Comparison of ENCODE assay signal across 8 mouse cellular contexts in genomic region chr17:47371451-47371850, GRCm38 (mm10). TPM values are rescaled to one million over a fixed set of nuclear protein-coding genes. Genes with fewer than 3 reads are reported as not detected.
DNase-seq lines count a peak whose midpoint lies in the region; ATAC-seq lines count a peak whose summit lies in the region.

No protein-coding gene starts in this region.

- WGBS in heart, embryonic 12.5 days, result 15% methylated on average over 4 of the region's 4 CpGs
- 4% methylated on average over 4 of the region's 4 CpGs for WGBS in embryonic facial prominence, embryonic 15.5 days
- WGBS in hindbrain, embryonic 16.5 days, result 10% methylated on average over 4 of the region's 4 CpGs

- no peak overlapping the region for H3K27ac ChIP-seq in heart, embryonic 12.5 days (ENCODE audit: poor library complexity, severe bottlenecking)
- no peak overlapping the region for H3K27ac ChIP-seq in embryonic facial prominence, embryonic 15.5 days (replicated peaks)
- H3K27ac ChIP-seq in hindbrain, embryonic 16.5 days (ENCODE audit: low read depth, low read length), result no peak overlapping the region

- H3K4me3 ChIP-seq in heart, embryonic 12.5 days, result no peak overlapping the region
- H3K4me3 ChIP-seq in embryonic facial prominence, embryonic 15.5 days (replicated peaks), result no peak overlapping the region
- H3K4me3 ChIP-seq in hindbrain, embryonic 16.5 days (ENCODE audit: low read length), result no peak overlapping the region

- ATAC-seq in heart, embryonic 12.5 days (ENCODE audit: insufficient number of reproducible peaks, low FRiP score), result no peak
- 0 out of 2 replicates have a peak, but pooled peaks have one; percentile 49 for ATAC-seq in embryonic facial prominence, embryonic 15.5 days (ENCODE audit: insufficient number of reproducible peaks, low FRiP score, low TSS enrichment, low read depth)
- ATAC-seq in hindbrain, embryonic 16.5 days, result peak; percentile 65; the same call in 1 of the 2 replicates
- peak; percentile 74 for ATAC-seq in megakaryocyte, adult 5-6 weeks (ENCODE audit: poor library complexity, severe bottlenecking)

- H3K9ac ChIP-seq in heart, embryonic 12.5 days, result no peak overlapping the region
- no peak overlapping the region for H3K9ac ChIP-seq in embryonic facial prominence, embryonic 15.5 days
- no peak overlapping the region for H3K9ac ChIP-seq in hindbrain, embryonic 16.5 days (ENCODE audit: low read depth, low read length)

- no peaks in the 10 kb centered on the region for H3K9me3 ChIP-seq in heart, embryonic 12.5 days (replicated peaks)
- no peaks in the 10 kb centered on the region for H3K9me3 ChIP-seq in embryonic facial prominence, embryonic 15.5 days (replicated peaks)
- H3K9me3 ChIP-seq in hindbrain, embryonic 16.5 days (ENCODE audit: control insufficient read depth, low read length), result no peaks in the 10 kb centered on the region

- H3K4me2 ChIP-seq in heart, embryonic 12.5 days, result no peak overlapping the region
- H3K4me2 ChIP-seq in embryonic facial prominence, embryonic 15.5 days (replicated peaks), result no peak overlapping the region
- no peak overlapping the region for H3K4me2 ChIP-seq in hindbrain, embryonic 16.5 days (ENCODE audit: low read length)

- peaks cover 11% of the 10 kb centered on the region; the same call in 1 of the 2 replicates for H3K27me3 ChIP-seq in heart, embryonic 12.5 days (replicated peaks)
- H3K27me3 ChIP-seq in embryonic facial prominence, embryonic 15.5 days, result 0 out of 2 replicates have a peak, but pooled peaks cover 4% of the 10 kb centered on the region
- H3K27me3 ChIP-seq in hindbrain, embryonic 16.5 days (replicated peaks; ENCODE audit: control insufficient read depth, insufficient read depth, low read length), result 0 out of 2 replicates have a peak, but pooled peaks cover 2% of the 10 kb centered on the region

- H3K36me3 ChIP-seq in heart, embryonic 12.5 days, result peaks cover 41% of the 10 kb centered on the region
- H3K36me3 ChIP-seq in embryonic facial prominence, embryonic 15.5 days, result peaks cover 41% of the 10 kb centered on the region
- H3K36me3 ChIP-seq in hindbrain, embryonic 16.5 days (ENCODE audit: control insufficient read depth, insufficient read depth, low read length), result peaks cover 19% of the 10 kb centered on the region

- H3K4me1 ChIP-seq in heart, embryonic 12.5 days (replicated peaks), result peaks cover 4% of the 10 kb centered on the region
- peaks cover 12% of the 10 kb centered on the region for H3K4me1 ChIP-seq in embryonic facial prominence, embryonic 15.5 days
- H3K4me1 ChIP-seq in hindbrain, embryonic 16.5 days (ENCODE audit: control insufficient read depth, insufficient read depth, low read depth, low read length), result peaks cover 5% of the 10 kb centered on the region

- DNase-seq in heart, adult 8-10 months (ENCODE audit: low spot score), result peak; percentile 53
- peak; percentile 73 to 79 for DNase-seq in adrenal gland, postnatal 36 days
- peak; percentile 43 to 81 for DNase-seq in layer of hippocampus, postnatal 14 days (ENCODE audit: low spot score in 2 of 2)
- DNase-seq in skeletal muscle tissue, adult 2 months (ENCODE audit: low read depth, low spot score), result peak; percentile 19

RNA-seq across cellular contexts. Expression of gene Mrps10, which starts 2.8 kb away (rescaled TPM):
- total RNA-seq in heart, adult 8-10 months (2022), result 10 to 100 TPM; 22.2 to 28.9 (median 28.5) TPM
- polyA plus RNA-seq in heart, embryonic 12.5 days (2016; fragmentation: Nextera tagmentation; extraction: Ambion mirVana), result 64.6 and 68.1 TPM in 2 replicates
- 10 to 100 TPM; 37.5 to 52.8 TPM for total RNA-seq in adrenal gland, postnatal 36 days (2021)
- 66.9 and 70.0 TPM in 2 replicates for polyA plus RNA-seq in embryonic facial prominence, embryonic 15.5 days (2015; fragmentation: Nextera tagmentation; extraction: Ambion mirVana)
- 67.0 and 72.1 TPM in 2 replicates for polyA plus RNA-seq in hindbrain, embryonic 16.5 days (2015; fragmentation: Nextera tagmentation; extraction: Ambion mirVana)
- 10 to 100 TPM; 23.5 to 28.5 TPM for total RNA-seq in layer of hippocampus, postnatal 14 days (2021)
- 30.9 and 34.0 TPM in 2 replicates for total RNA-seq in megakaryocyte, adult 5-6 weeks (2015)
- total RNA-seq in megakaryocyte, adult 5-6 weeks (2017), result 21.7 and 23.9 TPM in 2 replicates

RNA-seq across cellular contexts. Expression of gene Guca1b, which starts 13.7 kb away (rescaled TPM):
- under 1 TPM in 3 of 4 experiments, not detected in 1; 0.17 to 0.37 (median 0.35) TPM for total RNA-seq in heart, adult 8-10 months (2022)
- polyA plus RNA-seq in heart, embryonic 12.5 days (2016; fragmentation: Nextera tagmentation; extraction: Ambion mirVana), result 1.8 and 2.0 TPM in 2 replicates
- 1 to 10 TPM in 1 of 2 experiments, under 1 TPM in 1; 0.60 to 2.4 TPM for total RNA-seq in adrenal gland, postnatal 36 days (2021)
- 0.76 and 0.87 TPM in 2 replicates for polyA plus RNA-seq in embryonic facial prominence, embryonic 15.5 days (2015; fragmentation: Nextera tagmentation; extraction: Ambion mirVana)
- polyA plus RNA-seq in hindbrain, embryonic 16.5 days (2015; fragmentation: Nextera tagmentation; extraction: Ambion mirVana), result 0.45 and 0.81 TPM in 2 replicates
- 1 to 10 TPM in 1 of 2 experiments, under 1 TPM in 1; 0.83 to 1.0 TPM for total RNA-seq in layer of hippocampus, postnatal 14 days (2021)
- total RNA-seq in megakaryocyte, adult 5-6 weeks (2015), result 1.0 and 1.5 TPM in 2 replicates
- total RNA-seq in megakaryocyte, adult 5-6 weeks (2017), result 0.15 and 0.61 TPM in 2 replicates

RNA-seq across cellular contexts. Expression of gene Guca1a, which starts 28.9 kb away (rescaled TPM):
- total RNA-seq in heart, adult 8-10 months (2022), result under 1 TPM in 1 of 4 experiments, not detected in 3; 0.33 TPM
- polyA plus RNA-seq in heart, embryonic 12.5 days (2016; fragmentation: Nextera tagmentation; extraction: Ambion mirVana), result 3.2 and 3.8 TPM in 2 replicates
- 1 to 10 TPM; 1.2 to 1.7 TPM for total RNA-seq in adrenal gland, postnatal 36 days (2021)
- 6.3 and 6.6 TPM in 2 replicates for polyA plus RNA-seq in embryonic facial prominence, embryonic 15.5 days (2015; fragmentation: Nextera tagmentation; extraction: Ambion mirVana)
- polyA plus RNA-seq in hindbrain, embryonic 16.5 days (2015; fragmentation: Nextera tagmentation; extraction: Ambion mirVana), result 0.66 and 0.80 TPM in 2 replicates
- total RNA-seq in layer of hippocampus, postnatal 14 days (2021), result under 1 TPM in 1 of 2 experiments, not detected in 1; 0.39 TPM
- 6.3 and 7.0 TPM in 2 replicates for total RNA-seq in megakaryocyte, adult 5-6 weeks (2015)
- total RNA-seq in megakaryocyte, adult 5-6 weeks (2017), result 1.3 and 1.4 TPM in 2 replicates

Comparison
In these comparisons a context has a peak if more than half of its experiments do, and no peak if none do; other contexts are left out.
1. DNase-seq: peak in every context shown above with its lines; median percentile 76 in adrenal gland, postnatal 36 days; 62 in layer of hippocampus, postnatal 14 days; 53 in heart, adult 8-10 months; 19 in skeletal muscle tissue, adult 2 months.